ENCODE assay signal across 15 mouse cellular contexts in the genomic region with DNA sequence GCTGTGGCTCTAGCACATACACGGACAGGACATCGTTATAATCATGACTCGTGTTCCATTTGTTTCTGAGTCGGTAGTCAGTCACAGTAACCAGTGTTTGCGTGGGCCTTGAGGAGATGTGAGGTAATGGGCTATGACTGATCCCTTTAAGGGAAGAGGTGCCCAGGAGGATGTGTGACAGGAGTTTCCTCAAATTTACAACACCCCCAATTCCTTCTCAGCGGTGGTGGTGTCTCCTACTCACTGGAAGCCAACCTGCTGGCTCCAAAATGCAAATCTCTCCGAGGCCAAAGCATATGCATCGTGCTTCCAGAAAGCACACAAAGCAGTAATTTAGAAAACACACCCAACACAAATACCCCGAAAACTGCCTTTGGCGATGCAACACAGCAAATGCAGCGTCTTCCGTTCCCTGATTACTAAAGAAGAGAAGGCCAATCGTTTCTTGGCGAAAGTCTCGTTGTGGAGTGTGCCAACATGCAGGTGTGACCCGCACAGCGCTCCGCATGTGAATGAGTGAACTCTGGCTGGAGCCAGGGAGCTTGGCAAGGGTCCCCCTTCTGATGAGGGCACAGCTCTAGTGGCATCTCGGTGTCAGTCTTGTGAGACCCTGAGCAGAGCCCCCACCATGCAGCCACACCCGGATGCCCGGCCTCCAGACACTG.
DNase-seq lines count a peak whose midpoint lies in the region; ATAC-seq lines count a peak whose summit lies in the region.
"Had no signal": no experiment of that assay in that cellular context is flagged by ENCODE, and none has a peak within 500 bp of the region (broad histone marks: within the 10 kb centered on the region; RNA-seq: fewer than 3 reads in every experiment).

No protein-coding gene starts in this region.

- H3K9ac ChIP-seq in hindbrain, embryonic 13.5 days, result no peak overlapping the region
- H3K9ac ChIP-seq in hindbrain, embryonic 11.5 days (ENCODE audit: low read depth, low read length), result no peak overlapping the region
- no peak overlapping the region for H3K9ac ChIP-seq in midbrain, embryonic 16.5 days (ENCODE audit: low read depth, low read length)
- H3K9ac ChIP-seq: liver, embryonic 13.5 days had no signal

- no peak overlapping the region for H3K27ac ChIP-seq in hindbrain, embryonic 13.5 days
- no peak overlapping the region for H3K27ac ChIP-seq in hindbrain, embryonic 11.5 days (ENCODE audit: low read depth, low read length)
- H3K27ac ChIP-seq in midbrain, embryonic 16.5 days (ENCODE audit: low read length), result 0 out of 2 replicates have a peak overlapping the region, but pooled peaks have one; percentile 30
- H3K27ac ChIP-seq: embryonic facial prominence, embryonic 10.5 days; liver, embryonic 13.5 days had no signal

- 84% methylated on average over 21 of the region's 21 CpGs for WGBS in hindbrain, embryonic 13.5 days
- 95% methylated on average over 21 of the region's 21 CpGs for WGBS in hindbrain, embryonic 11.5 days
- 67% methylated on average over 21 of the region's 21 CpGs for WGBS in midbrain, embryonic 16.5 days

- H3K27me3 ChIP-seq in hindbrain, embryonic 13.5 days, result no peaks in the 10 kb centered on the region
- H3K27me3 ChIP-seq in hindbrain, embryonic 11.5 days (ENCODE audit: control insufficient read depth, insufficient read depth, low read length), result no peaks in the 10 kb centered on the region
- H3K27me3 ChIP-seq in midbrain, embryonic 16.5 days (ENCODE audit: control insufficient read depth, insufficient read depth, low read depth, low read length), result no peaks in the 10 kb centered on the region
- H3K27me3 ChIP-seq: liver, embryonic 13.5 days had no signal

- no peaks in the 10 kb centered on the region; the same call in 1 of the 2 replicates for H3K36me3 ChIP-seq in hindbrain, embryonic 13.5 days
- H3K36me3 ChIP-seq in hindbrain, embryonic 11.5 days (ENCODE audit: control insufficient read depth, insufficient read depth, low read length), result no peaks in the 10 kb centered on the region
- H3K36me3 ChIP-seq in midbrain, embryonic 16.5 days (ENCODE audit: control insufficient read depth, insufficient read depth, low read length), result no peaks in the 10 kb centered on the region; the same call in 1 of the 2 replicates
- H3K36me3 ChIP-seq: liver, embryonic 13.5 days had no signal

- H3K4me2 ChIP-seq in hindbrain, embryonic 13.5 days, result no peak overlapping the region
- H3K4me2 ChIP-seq in hindbrain, embryonic 11.5 days (replicated peaks; ENCODE audit: low read depth, low read length), result no peak overlapping the region
- H3K4me2 ChIP-seq in midbrain, embryonic 16.5 days (ENCODE audit: low read length), result no peak overlapping the region
- H3K4me2 ChIP-seq: liver, embryonic 13.5 days had no signal

- H3K4me3 ChIP-seq in hindbrain, embryonic 13.5 days, result no peak overlapping the region
- no peak overlapping the region for H3K4me3 ChIP-seq in hindbrain, embryonic 11.5 days (ENCODE audit: low read depth, low read length)
- H3K4me3 ChIP-seq in midbrain, embryonic 16.5 days (ENCODE audit: low read depth, low read length), result no peak overlapping the region
- H3K4me3 ChIP-seq: embryonic facial prominence, embryonic 10.5 days; liver, embryonic 13.5 days had no signal

- 0 out of 2 replicates have a peak, but pooled peaks cover 3% of the 10 kb centered on the region for H3K9me3 ChIP-seq in hindbrain, embryonic 13.5 days
- no peaks in the 10 kb centered on the region for H3K9me3 ChIP-seq in hindbrain, embryonic 11.5 days (ENCODE audit: control insufficient read depth, low read length)
- H3K9me3 ChIP-seq in midbrain, embryonic 16.5 days (replicated peaks; ENCODE audit: control insufficient read depth, low read length, poor library complexity, severe bottlenecking), result no peaks in the 10 kb centered on the region
- H3K9me3 ChIP-seq: embryonic facial prominence, embryonic 10.5 days; liver, embryonic 13.5 days had no signal

- DNase-seq in hindbrain, embryonic 11.5 days (ENCODE audit: low spot score), result no peak
- DNase-seq in brain, adult 2 months (ENCODE audit: low read depth, low spot score), result peak; percentile 75
- DNase-seq in cerebellum, postnatal 25 days, result peak; percentile 50 to 60
- DNase-seq in retina, postnatal 1 day, result no peak
- DNase-seq: heart, adult 18-20 months; heart, postnatal 36 days; kidney, postnatal 4 days; liver, embryonic 13.5 days; lung, postnatal 14 days; spleen, adult 18-20 months had no signal

- 0 out of 2 replicates have a peak, but pooled peaks cover 8% of the 10 kb centered on the region for H3K4me1 ChIP-seq in hindbrain, embryonic 13.5 days (replicated peaks)
- H3K4me1 ChIP-seq in hindbrain, embryonic 11.5 days (replicated peaks; ENCODE audit: control insufficient read depth, insufficient read depth, low read length), result no peaks in the 10 kb centered on the region
- H3K4me1 ChIP-seq in midbrain, embryonic 16.5 days (ENCODE audit: control insufficient read depth, insufficient read depth, low read length), result peaks cover 10% of the 10 kb centered on the region; the same call in 1 of the 2 replicates
- H3K4me1 ChIP-seq: liver, embryonic 13.5 days had no signal

- 0 out of 2 replicates have a peak, but pooled peaks have one; percentile 25 for ATAC-seq in hindbrain, embryonic 13.5 days (ENCODE audit: low FRiP score)
- ATAC-seq in hindbrain, embryonic 11.5 days (ENCODE audit: low FRiP score), result no peak
- ATAC-seq in midbrain, embryonic 16.5 days, result no peak
- ATAC-seq in erythroblast, adult 5-6 weeks (replicated peaks; ENCODE audit: low FRiP score, poor library complexity, severe bottlenecking), result no peak
- ATAC-seq: intestine, postnatal 0 days had no signal

Comparison
In these comparisons a context has a peak if more than half of its experiments do, and no peak if none do; other contexts are left out.
1. DNase-seq: peak in brain, adult 2 months (single experiment) and cerebellum, postnatal 25 days (2 of 2); none in hindbrain, embryonic 11.5 days (single experiment) and retina, postnatal 1 day (single experiment).